Mouse (Mus musculus): ENCODE results near the gene Lrrc29.
"Not testable (repeated sequence)": the region's sequence is repeated elsewhere in the genome, so short reads cannot be mapped to it uniquely, and the experiment has no call there.

Lrrc29 gene

GRCm38 (mm10) chr8:105309142-105309847, 16.8 kb downstream of the Lrrc29 start:
- DNase-seq, result peak in 1 of 2 experiments; percentile 9

- no peak for DNase-seq
These were observed 17.6 kb downstream of the Lrrc29 start for GRCm38 (mm10) chr8:105308428-105308827.

GRCm38 (mm10) chr8:105307670-105308069, 18.4 kb downstream of the Lrrc29 start:
- DNase-seq, result peak in 1 of 2 experiments; percentile 13

GRCm38 (mm10) chr8:105306146-105306691, 19.9 kb downstream of the Lrrc29 start:
- no peak for DNase-seq

- DNase-seq, result peak; percentile 57 to 76
These were observed 20.6 kb downstream of the Lrrc29 start, which contains the start of gene Elmo3 for GRCm38 (mm10) chr8:105305211-105306145. Gene Elmo3, plus strand, starts transcription at chr8:105305601.

- DNase-seq, result peak in 1 of 2 experiments; percentile 37
These were observed 21.5 kb downstream of the Lrrc29 start for GRCm38 (mm10) chr8:105304325-105305210.

GRCm38 (mm10) chr8:105303874-105304273, 22.2 kb downstream of the Lrrc29 start:
- DNase-seq, result no peak

- no peak for DNase-seq
These were observed 22.7 kb downstream of the Lrrc29 start for GRCm38 (mm10) chr8:105303396-105303795.

GRCm38 (mm10) chr8:105299962-105300361, 26.1 kb downstream of the Lrrc29 start:
- DNase-seq, result peak in 1 of 2 experiments; percentile 18

- DNase-seq, result peak; percentile 51 to 69
These were observed 27.5 kb downstream of the Lrrc29 start for GRCm38 (mm10) chr8:105298351-105299252.

- peak; percentile 88 to 90 for DNase-seq
These were observed 28.4 kb downstream of the Lrrc29 start, which contains the start of gene E2f4 for GRCm38 (mm10) chr8:105297511-105298192. Gene E2f4, plus strand, starts transcription at chr8:105297663.

GRCm38 (mm10) chr8:105295895-105296573, 30.0 kb downstream of the Lrrc29 start, which contains the start of gene Exoc3l:
Gene Exoc3l, minus strand, starts transcription at chr8:105296101.
- DNase-seq, result peak in 1 of 2 experiments; percentile 35

- peak in 1 of 2 experiments; percentile 8 for DNase-seq
These were observed 30.8 kb downstream of the Lrrc29 start for GRCm38 (mm10) chr8:105295256-105295655.

GRCm38 (mm10) chr8:105294776-105295175, 31.3 kb downstream of the Lrrc29 start:
- no peak for DNase-seq

GRCm38 (mm10) chr8:105293405-105293804, 32.7 kb downstream of the Lrrc29 start:
- peak in 1 of 2 experiments; percentile 10 for DNase-seq

GRCm38 (mm10) chr8:105292471-105292870, 33.6 kb downstream of the Lrrc29 start:
- DNase-seq, result no peak

- DNase-seq, result not testable (repeated sequence)
These were observed 34.3 kb downstream of the Lrrc29 start for GRCm38 (mm10) chr8:105291802-105292201.

- not testable (repeated sequence) for DNase-seq
These were observed 34.7 kb downstream of the Lrrc29 start for GRCm38 (mm10) chr8:105291364-105291763.

- DNase-seq, result peak; percentile 83 to 88
These were observed 35.3 kb downstream of the Lrrc29 start for GRCm38 (mm10) chr8:105290554-105291314.
